Mouse (Mus musculus): ENCODE results near the gene Them5.

Them5 gene

GRCm38 (mm10) chr3:94372641-94373040, 30.7 kb downstream of the Them5 start, which contains the start of gene Rorc:
Gene Rorc (plus strand): TSS chr3:94372794.
- peak; percentile 76 for DNase-seq

GRCm38 (mm10) chr3:94373090-94373489, 31.2 kb downstream of the Them5 start:
- DNase-seq = peak; percentile 57

GRCm38 (mm10) chr3:94373597-94374011, 31.7 kb downstream of the Them5 start:
- DNase-seq = peak; percentile 78

- DNase-seq = peak; percentile 36
Observed at GRCm38 (mm10) chr3:94374636-94375035, 32.7 kb downstream of the Them5 start.

- no peak for DNase-seq
Observed at GRCm38 (mm10) chr3:94375146-94375545, 33.2 kb downstream of the Them5 start.

GRCm38 (mm10) chr3:94375861-94376260, 34.0 kb downstream of the Them5 start:
- DNase-seq = no peak

GRCm38 (mm10) chr3:94377028-94377923, 35.4 kb downstream of the Them5 start:
- no peak for DNase-seq

GRCm38 (mm10) chr3:94379831-94380510, 38.1 kb downstream of the Them5 start:
- DNase-seq = no peak

GRCm38 (mm10) chr3:94382308-94382707, 40.4 kb downstream of the Them5 start:
- DNase-seq = no peak

GRCm38 (mm10) chr3:94383476-94383875, 41.6 kb downstream of the Them5 start:
- DNase-seq = no peak

GRCm38 (mm10) chr3:94386671-94387070, 44.8 kb downstream of the Them5 start:
- no peak for DNase-seq

- no peak for DNase-seq
Observed at GRCm38 (mm10) chr3:94387391-94387790, 45.5 kb downstream of the Them5 start.

GRCm38 (mm10) chr3:94388047-94388446, 46.1 kb downstream of the Them5 start:
- DNase-seq = no peak

- no peak for DNase-seq
Observed at GRCm38 (mm10) chr3:94389420-94389819, 47.5 kb downstream of the Them5 start.

- no peak for DNase-seq
Observed at GRCm38 (mm10) chr3:94391001-94391400, 49.1 kb downstream of the Them5 start.

- DNase-seq = no peak
Observed at GRCm38 (mm10) chr3:94392128-94392527, 50.2 kb downstream of the Them5 start.

- no peak for DNase-seq
Observed at GRCm38 (mm10) chr3:94393049-94393448, 51.1 kb downstream of the Them5 start.

GRCm38 (mm10) chr3:94396336-94396735, 54.4 kb downstream of the Them5 start:
- DNase-seq = no peak

- no peak for DNase-seq
Observed at GRCm38 (mm10) chr3:94396851-94397250, 55.0 kb downstream of the Them5 start.
